Mouse (Mus musculus): Measurements from ENCODE around the gene Ctbp1.
A peak's percentile ranks its signal among the peaks of the same experiment; 100 is the strongest.

Gene Ctbp1

GRCm38 (mm10) chr5:33207136-33207535 lies 67.7 kb downstream of the Ctbp1 start:
- DNase-seq = no peak

GRCm38 (mm10) chr5:33206328-33206727 lies 68.5 kb downstream of the Ctbp1 start:
- no peak for DNase-seq

GRCm38 (mm10) chr5:33204284-33204683 lies 70.5 kb downstream of the Ctbp1 start:
- DNase-seq = no peak

- DNase-seq = peak; percentile 85
Observed at GRCm38 (mm10) chr5:33203691-33204242, 71.0 kb downstream of the Ctbp1 start.

DNA sequence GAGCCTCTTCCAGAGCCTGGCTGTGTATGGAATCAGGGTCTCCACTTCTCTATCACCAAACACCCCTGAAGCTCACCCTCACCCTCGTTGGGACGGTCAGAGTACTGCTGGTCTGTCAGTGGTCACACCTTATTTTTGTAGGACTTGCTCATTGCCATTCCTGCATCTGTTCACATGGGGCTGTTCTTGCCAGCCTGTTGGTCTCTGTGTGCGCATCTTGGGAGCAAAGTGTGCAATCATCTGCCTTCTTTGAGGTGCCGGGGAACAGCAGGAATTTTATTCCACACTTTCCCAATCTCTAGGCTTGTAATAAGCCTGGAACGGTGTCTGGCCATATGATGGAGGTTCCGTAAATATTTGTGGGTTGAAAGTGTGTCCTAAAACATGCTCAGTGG lies 71.6 kb downstream of the Ctbp1 start:
- DNase-seq = no peak

- DNase-seq = no peak
Observed at GRCm38 (mm10) chr5:33202516-33203170, 72.2 kb downstream of the Ctbp1 start.

DNA sequence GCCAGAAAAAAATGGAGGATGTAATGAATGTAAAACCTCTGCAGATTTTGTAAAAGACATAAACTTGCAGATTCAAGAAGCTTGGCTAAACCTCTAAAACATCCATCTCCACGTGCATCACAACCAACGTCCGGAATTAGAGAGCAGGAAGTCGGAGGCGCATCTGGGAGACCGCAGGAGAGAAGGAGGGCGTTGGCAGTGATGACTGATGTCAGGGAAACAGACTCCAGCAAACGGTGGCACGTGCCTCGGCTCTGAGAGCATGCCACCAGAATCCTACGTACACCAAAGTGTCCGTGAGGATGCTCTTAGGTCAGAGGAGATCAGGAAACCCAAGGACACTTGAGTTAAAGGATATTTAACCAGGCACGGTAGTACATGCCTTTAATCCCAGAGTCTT lies 73.1 kb downstream of the Ctbp1 start:
- no peak for DNase-seq

- DNase-seq = no peak
Observed at GRCm38 (mm10) chr5:33200071-33200470, 74.7 kb downstream of the Ctbp1 start.
